ENCODE assay signal across 18 mouse cellular contexts in the genomic region with DNA sequence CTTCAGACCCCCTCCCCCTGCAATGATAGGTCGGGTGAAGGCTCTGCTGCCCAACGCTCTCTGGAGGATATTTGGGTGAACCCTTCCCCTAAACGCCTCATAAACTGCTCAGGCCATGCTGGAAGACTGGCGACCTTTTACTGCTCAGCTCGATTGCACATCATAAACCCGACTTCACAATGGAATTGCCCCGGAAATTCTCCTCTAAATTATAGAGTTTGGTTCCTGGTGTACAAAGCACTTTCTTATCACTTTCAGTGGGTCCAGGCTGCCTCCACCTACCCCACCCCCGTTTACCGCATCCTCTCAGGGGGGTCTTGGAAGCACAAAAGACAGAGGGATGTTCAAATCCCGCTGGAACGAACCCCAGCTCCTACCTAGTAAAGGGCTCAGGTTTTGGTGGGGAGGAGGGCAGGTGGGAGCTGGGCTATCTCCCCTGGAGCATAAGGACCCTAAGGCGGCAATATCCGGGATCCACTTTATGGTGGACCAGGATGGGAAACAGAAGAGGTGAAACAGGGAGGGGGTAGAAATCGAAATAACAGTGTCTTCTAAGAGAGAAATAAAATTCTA. TPM values are rescaled to one million over a fixed set of nuclear protein-coding genes. Genes with fewer than 3 reads are reported as not detected.
A peak's percentile ranks its signal among the peaks of the same experiment; 100 is the strongest.
DNase-seq lines count a peak whose midpoint lies in the region; ATAC-seq and TF ChIP-seq lines count a peak whose summit lies in the region.
"Had no signal": no experiment of that assay in that cellular context is flagged by ENCODE, and none has a peak within 500 bp of the region (broad histone marks: within the 10 kb centered on the region; RNA-seq: fewer than 3 reads in every experiment).

No protein-coding gene starts in this region.

- no peak for TF ChIP-seq CTCF in lung, embryonic 14.5 days (IDR thresholded peaks at IDR 0.05; ENCODE audit: low read depth)

- no peak overlapping the region for H3K4me3 ChIP-seq in lung, embryonic 14.5 days (ENCODE audit: low read depth, low read length)
- H3K4me3 ChIP-seq in neural tube, embryonic 14.5 days (ENCODE audit: low read depth, low read length): peak overlapping the region; percentile 88
- H3K4me3 ChIP-seq: forebrain, embryonic 10.5 days had no signal

- WGBS in lung, embryonic 14.5 days: 22% methylated on average over 14 of the region's 14 CpGs
- WGBS in neural tube, embryonic 14.5 days: 3% methylated on average over 14 of the region's 14 CpGs

- ATAC-seq in lung, embryonic 14.5 days (ENCODE audit: insufficient read depth): no peak
- no peak for ATAC-seq in neural tube, embryonic 14.5 days (ENCODE audit: low read depth)
- no peak for ATAC-seq in monocyte, adult 5-6 weeks (replicated peaks; ENCODE audit: insufficient number of reproducible peaks, low FRiP score, low TSS enrichment, poor library complexity, severe bottlenecking)
- ATAC-seq: CD4-positive, CD25-positive, alpha-beta regulatory T cell, adult 4 months had no signal

- H3K4me1 ChIP-seq in lung, embryonic 14.5 days (ENCODE audit: insufficient read depth): no peaks in the 10 kb centered on the region
- peaks cover 36% of the 10 kb centered on the region for H3K4me1 ChIP-seq in neural tube, embryonic 14.5 days (ENCODE audit: control insufficient read depth, insufficient read depth, low read length)

- peaks cover 99% of the 10 kb centered on the region for H3K27me3 ChIP-seq in lung, embryonic 14.5 days (ENCODE audit: insufficient read depth, low read length)
- H3K27me3 ChIP-seq in neural tube, embryonic 14.5 days (ENCODE audit: control insufficient read depth, insufficient read depth, low read length): no peaks in the 10 kb centered on the region

- no peaks in the 10 kb centered on the region for H3K9me3 ChIP-seq in lung, embryonic 14.5 days (ENCODE audit: low read depth, low read length)
- no peaks in the 10 kb centered on the region for H3K9me3 ChIP-seq in neural tube, embryonic 14.5 days (ENCODE audit: control insufficient read depth, low read length)
- H3K9me3 ChIP-seq: forebrain, embryonic 10.5 days had no signal

- H3K9ac ChIP-seq in lung, embryonic 14.5 days: no peak overlapping the region
- peak overlapping the region; percentile 98 for H3K9ac ChIP-seq in neural tube, embryonic 14.5 days (replicated peaks; ENCODE audit: low read depth, low read length)

- H3K27ac ChIP-seq in lung, embryonic 14.5 days (ENCODE audit: low read depth): no peak overlapping the region
- peak overlapping the region; percentile 99 for H3K27ac ChIP-seq in neural tube, embryonic 14.5 days (ENCODE audit: low read depth, low read length)
- H3K27ac ChIP-seq: forebrain, embryonic 10.5 days had no signal

- DNase-seq in lung, embryonic 14.5 days: peak; percentile 20
- no peak for DNase-seq in lung, postnatal 14 days
- DNase-seq in kidney, adult 18-20 months: peak; percentile 66
- peak; percentile 22 to 44 for DNase-seq in kidney, postnatal 25 days
- no peak for DNase-seq in layer of hippocampus, adult 11-12 months (ENCODE audit: low spot score)
- no peak for DNase-seq in layer of hippocampus, adult 9-11 months
- DNase-seq: cerebellum, adult 9-10 months; lung, adult 2 months had no signal

- H3K4me2 ChIP-seq in lung, embryonic 14.5 days: no peak overlapping the region
- H3K4me2 ChIP-seq in neural tube, embryonic 14.5 days (ENCODE audit: low read depth, low read length): peak overlapping the region; percentile 99

- H3K36me3 ChIP-seq in lung, embryonic 14.5 days (ENCODE audit: insufficient read depth): no peaks in the 10 kb centered on the region
- no peaks in the 10 kb centered on the region for H3K36me3 ChIP-seq in neural tube, embryonic 14.5 days (ENCODE audit: control insufficient read depth, insufficient read depth, low read length)
- H3K36me3 ChIP-seq: forebrain, embryonic 10.5 days had no signal

RNA-seq across cellular contexts. Expression of a gene that starts 2.9 kb away (rescaled TPM):
- 5.8 and 7.4 TPM in 2 replicates for polyA plus RNA-seq in lung, embryonic 14.5 days (2014; fragmentation: Nextera tagmentation; extraction: Ambion mirVana)
- polyA plus RNA-seq in neural tube, embryonic 14.5 days (2014; fragmentation: Nextera tagmentation; extraction: Ambion mirVana): 90.8 and 110 TPM in 2 replicates
- not detected in 3 replicates for total RNA-seq in monocyte, adult 5-6 weeks (2017)
- total RNA-seq: left cerebral cortex, postnatal 10 days had no signal
- polyA plus RNA-seq: CD4-positive, CD25-positive, alpha-beta regulatory T cell, adult 4 months; forebrain, embryonic 10.5 days had no signal

RNA-seq across cellular contexts. Expression of a gene that starts 5.6 kb away (rescaled TPM):
- polyA plus RNA-seq in lung, embryonic 14.5 days (2014; fragmentation: Nextera tagmentation; extraction: Ambion mirVana): not detected in 2 replicates
- 4.2 TPM in 1 of 2 replicates, not detected in the other for polyA plus RNA-seq in neural tube, embryonic 14.5 days (2014; fragmentation: Nextera tagmentation; extraction: Ambion mirVana)
- 5.6 TPM in 1 of 3 replicates, not detected in the others for total RNA-seq in monocyte, adult 5-6 weeks (2017)
- total RNA-seq: hematopoietic stem cell, adult 5-6 weeks; layer of hippocampus, adult 18-20 months; left cerebral cortex, postnatal 10 days; megakaryocyte, adult 5-6 weeks had no signal
- polyA plus RNA-seq: brain, embryonic 14.5 days; CD4-positive, CD25-positive, alpha-beta regulatory T cell, adult 4 months; forebrain, embryonic 10.5 days had no signal

RNA-seq across cellular contexts. Expression of a gene that starts 5.6 kb away (rescaled TPM):
- polyA plus RNA-seq in lung, embryonic 14.5 days (2014; fragmentation: Nextera tagmentation; extraction: Ambion mirVana): 10.3 and 11.3 TPM in 2 replicates
- polyA plus RNA-seq in neural tube, embryonic 14.5 days (2014; fragmentation: Nextera tagmentation; extraction: Ambion mirVana): 10.8 and 13.4 TPM in 2 replicates
- total RNA-seq in monocyte, adult 5-6 weeks (2017): 0.29 TPM in 1 of 3 replicates, not detected in the others
- total RNA-seq: layer of hippocampus, adult 18-20 months; left cerebral cortex, postnatal 10 days; megakaryocyte, adult 5-6 weeks had no signal
- polyA plus RNA-seq: forebrain, embryonic 10.5 days had no signal

RNA-seq across cellular contexts. Expression of a gene that starts 10.2 kb away (rescaled TPM):
- 4.0 and 5.1 TPM in 2 replicates for polyA plus RNA-seq in lung, embryonic 14.5 days (2014; fragmentation: Nextera tagmentation; extraction: Ambion mirVana)
- 10.1 and 15.7 TPM in 2 replicates for polyA plus RNA-seq in neural tube, embryonic 14.5 days (2014; fragmentation: Nextera tagmentation; extraction: Ambion mirVana)
- total RNA-seq in monocyte, adult 5-6 weeks (2017): not detected in 3 replicates
- total RNA-seq: layer of hippocampus, adult 18-20 months; left cerebral cortex, postnatal 10 days; megakaryocyte, adult 5-6 weeks had no signal
- polyA plus RNA-seq: CD4-positive, CD25-positive, alpha-beta regulatory T cell, adult 4 months; embryonic facial prominence, embryonic 11.5 days; forebrain, embryonic 10.5 days had no signal

RNA-seq across cellular contexts. Expression of a gene that starts 12.2 kb away (rescaled TPM):
- polyA plus RNA-seq in lung, embryonic 14.5 days (2014; fragmentation: Nextera tagmentation; extraction: Ambion mirVana): 0.19 TPM in 1 of 2 replicates, not detected in the other
- 122 and 151 TPM in 2 replicates for polyA plus RNA-seq in neural tube, embryonic 14.5 days (2014; fragmentation: Nextera tagmentation; extraction: Ambion mirVana)
- 0.29 TPM in 1 of 3 replicates, not detected in the others for total RNA-seq in monocyte, adult 5-6 weeks (2017)
- total RNA-seq: layer of hippocampus, adult 18-20 months; left cerebral cortex, postnatal 10 days had no signal
- polyA plus RNA-seq: brain, embryonic 14.5 days; forebrain, embryonic 10.5 days; lung, adult 2 months had no signal

Comparison
In these comparisons a context has a peak if more than half of its experiments do, and no peak if none do; other contexts are left out.
1. DNase-seq: peak in lung, embryonic 14.5 days (single experiment), kidney, adult 18-20 months (single experiment) and kidney, postnatal 25 days (2 of 2); none in lung, postnatal 14 days (single experiment), layer of hippocampus, adult 11-12 months (single experiment) and layer of hippocampus, adult 9-11 months (single experiment).
2. RNA of a gene that starts 2.9 kb away (polyA plus RNA-seq): 90.8 to 110 TPM in neural tube, embryonic 14.5 days; 5.8 to 7.4 TPM in lung, embryonic 14.5 days; every median in the first group is over 10 times any median in the second.